Comparison of ENCODE assay signal across 15 mouse cellular contexts in genomic region chr4:130056471-130056870, GRCm38 (mm10). TPM values are rescaled to one million over a fixed set of nuclear protein-coding genes. Genes with fewer than 3 reads are reported as not detected.
DNase-seq lines count a peak whose midpoint lies in the region; ATAC-seq and TF ChIP-seq lines count a peak whose summit lies in the region.
"Had no signal": no experiment of that assay in that cellular context is flagged by ENCODE, and none has a peak within 500 bp of the region (broad histone marks: within the 10 kb centered on the region; RNA-seq: fewer than 3 reads in every experiment).

No protein-coding gene starts in this region.

- H3K36me3 ChIP-seq in embryonic facial prominence, embryonic 13.5 days: peaks cover 88% of the 10 kb centered on the region
- no peaks in the 10 kb centered on the region for H3K36me3 ChIP-seq in hindbrain, embryonic 16.5 days (ENCODE audit: control insufficient read depth, insufficient read depth, low read length)
- H3K36me3 ChIP-seq in neural tube, embryonic 15.5 days: no peaks in the 10 kb centered on the region
- no peaks in the 10 kb centered on the region for H3K36me3 ChIP-seq in liver, postnatal 0 days (replicated peaks; ENCODE audit: insufficient read depth, low read length)
- H3K36me3 ChIP-seq: liver, embryonic 12.5 days had no signal

- H3K4me2 ChIP-seq in embryonic facial prominence, embryonic 13.5 days: no peak overlapping the region
- H3K4me2 ChIP-seq in hindbrain, embryonic 16.5 days (ENCODE audit: low read length): no peak overlapping the region
- H3K4me2 ChIP-seq in neural tube, embryonic 15.5 days: no peak overlapping the region
- no peak overlapping the region for H3K4me2 ChIP-seq in liver, postnatal 0 days (ENCODE audit: low read depth, low read length)
- H3K4me2 ChIP-seq: liver, embryonic 12.5 days had no signal

- peak; percentile 37 for DNase-seq in kidney, adult 9 months
- no peak for DNase-seq in kidney, postnatal 4 days
- no peak for DNase-seq in left cerebral cortex, postnatal 10 days (ENCODE audit: extremely low spot score in 1 of 2, low spot score in 2 of 2)
- no peak for DNase-seq in liver, postnatal 0 days
- DNase-seq: cerebellum, adult 11 months; heart, adult 11 months; kidney, adult 11 months; right cerebral cortex, postnatal 4 days had no signal

- H3K9me3 ChIP-seq in embryonic facial prominence, embryonic 13.5 days: no peaks in the 10 kb centered on the region
- H3K9me3 ChIP-seq in hindbrain, embryonic 16.5 days (ENCODE audit: control insufficient read depth, low read length): no peaks in the 10 kb centered on the region
- H3K9me3 ChIP-seq in neural tube, embryonic 15.5 days (replicated peaks): no peaks in the 10 kb centered on the region
- H3K9me3 ChIP-seq in liver, postnatal 0 days (ENCODE audit: low read length): no peaks in the 10 kb centered on the region
- H3K9me3 ChIP-seq: liver, embryonic 12.5 days had no signal

- H3K27ac ChIP-seq in embryonic facial prominence, embryonic 13.5 days: peak overlapping the region; percentile 74
- H3K27ac ChIP-seq in hindbrain, embryonic 16.5 days (ENCODE audit: low read depth, low read length): peak overlapping the region; percentile 69; the same call in 1 of the 2 replicates
- peak overlapping the region; percentile 65 for H3K27ac ChIP-seq in neural tube, embryonic 15.5 days (replicated peaks)
- H3K27ac ChIP-seq in liver, postnatal 0 days (ENCODE audit: low read depth): no peak overlapping the region
- H3K27ac ChIP-seq: liver, embryonic 12.5 days had no signal

- H3K9ac ChIP-seq in embryonic facial prominence, embryonic 13.5 days: no peak overlapping the region
- no peak overlapping the region for H3K9ac ChIP-seq in hindbrain, embryonic 16.5 days (ENCODE audit: low read depth, low read length)
- no peak overlapping the region for H3K9ac ChIP-seq in neural tube, embryonic 15.5 days (replicated peaks)
- H3K9ac ChIP-seq in liver, postnatal 0 days (replicated peaks): no peak overlapping the region
- H3K9ac ChIP-seq: liver, embryonic 12.5 days had no signal

- no peak for TF ChIP-seq CTCF in liver, postnatal 0 days (IDR thresholded peaks at IDR 0.05; ENCODE audit: low read depth)

- no peak for ATAC-seq in embryonic facial prominence, embryonic 13.5 days (ENCODE audit: insufficient number of reproducible peaks, insufficient read depth, low FRiP score, low TSS enrichment, low read depth)
- no peak for ATAC-seq in hindbrain, embryonic 16.5 days
- ATAC-seq in neural tube, embryonic 15.5 days (ENCODE audit: low FRiP score): no peak
- no peak for ATAC-seq in liver, postnatal 0 days
- ATAC-seq: activated CD4-positive, CD25-positive, alpha-beta regulatory T cell, adult 4 months; liver, embryonic 12.5 days; lung, postnatal 0 days had no signal

- no peaks in the 10 kb centered on the region for H3K27me3 ChIP-seq in embryonic facial prominence, embryonic 13.5 days
- no peaks in the 10 kb centered on the region for H3K27me3 ChIP-seq in hindbrain, embryonic 16.5 days (replicated peaks; ENCODE audit: control insufficient read depth, insufficient read depth, low read length)
- H3K27me3 ChIP-seq in neural tube, embryonic 15.5 days (replicated peaks): no peaks in the 10 kb centered on the region
- 0 out of 2 replicates have a peak, but pooled peaks cover 2% of the 10 kb centered on the region for H3K27me3 ChIP-seq in liver, postnatal 0 days (ENCODE audit: insufficient read depth, low read length)

- H3K4me3 ChIP-seq in embryonic facial prominence, embryonic 13.5 days: no peak overlapping the region
- H3K4me3 ChIP-seq in hindbrain, embryonic 16.5 days (ENCODE audit: low read length): no peak overlapping the region
- no peak overlapping the region for H3K4me3 ChIP-seq in neural tube, embryonic 15.5 days (replicated peaks)
- no peak overlapping the region for H3K4me3 ChIP-seq in liver, postnatal 0 days (ENCODE audit: low read depth, low read length)
- H3K4me3 ChIP-seq: liver, embryonic 12.5 days; megakaryocyte, embryonic 14.5 days had no signal

- WGBS in embryonic facial prominence, embryonic 13.5 days: 78% methylated on average over 3 of the region's 3 CpGs
- 57% methylated on average over 3 of the region's 3 CpGs for WGBS in hindbrain, embryonic 16.5 days
- 35% methylated on average over 3 of the region's 3 CpGs for WGBS in neural tube, embryonic 15.5 days
- 73% methylated on average over 3 of the region's 3 CpGs for WGBS in liver, postnatal 0 days (ENCODE audit: insufficient replicate concordance)

- intact Hi-C loops in left cerebral cortex, postnatal 10 days (cut with DNase I): no loop called here

- H3K4me1 ChIP-seq in embryonic facial prominence, embryonic 13.5 days: peaks cover 23% of the 10 kb centered on the region
- H3K4me1 ChIP-seq in hindbrain, embryonic 16.5 days (ENCODE audit: control insufficient read depth, insufficient read depth, low read depth, low read length): peaks cover 20% of the 10 kb centered on the region
- H3K4me1 ChIP-seq in neural tube, embryonic 15.5 days: peaks cover 33% of the 10 kb centered on the region
- no peaks in the 10 kb centered on the region for H3K4me1 ChIP-seq in liver, postnatal 0 days (ENCODE audit: insufficient read depth)
- H3K4me1 ChIP-seq: liver, embryonic 12.5 days; megakaryocyte, embryonic 14.5 days had no signal

- no peak for TF ChIP-seq EP300 in liver, postnatal 0 days (IDR thresholded peaks at IDR 0.05; ENCODE audit: low read depth)

RNA-seq across cellular contexts. Expression of gene Col16a1, which starts 8.8 kb away (rescaled TPM):
- 75.9 and 77.3 TPM in 2 replicates for polyA plus RNA-seq in embryonic facial prominence, embryonic 13.5 days (2015; fragmentation: Nextera tagmentation; extraction: Ambion mirVana)
- polyA plus RNA-seq in hindbrain, embryonic 16.5 days (2015; fragmentation: Nextera tagmentation; extraction: Ambion mirVana): 11.8 and 16.2 TPM in 2 replicates
- 24.5 and 25.8 TPM in 2 replicates for polyA plus RNA-seq in neural tube, embryonic 15.5 days (2015; fragmentation: Nextera tagmentation; extraction: Ambion mirVana)
- 10 to 100 TPM; 17.1 to 19.8 TPM for total RNA-seq in left cerebral cortex, postnatal 10 days (2021)
- 2.3 and 3.0 TPM in 2 replicates for polyA plus RNA-seq in liver, postnatal 0 days (2015; fragmentation: Nextera tagmentation; extraction: Ambion mirVana)
- polyA plus RNA-seq: activated CD4-positive, CD25-positive, alpha-beta regulatory T cell, adult 4 months had no signal

RNA-seq across cellular contexts. Expression of gene Pef1, which starts 45.9 kb away (rescaled TPM):
- 66.5 and 66.9 TPM in 2 replicates for polyA plus RNA-seq in embryonic facial prominence, embryonic 13.5 days (2015; fragmentation: Nextera tagmentation; extraction: Ambion mirVana)
- 69.0 and 71.3 TPM in 2 replicates for polyA plus RNA-seq in hindbrain, embryonic 16.5 days (2015; fragmentation: Nextera tagmentation; extraction: Ambion mirVana)
- polyA plus RNA-seq in neural tube, embryonic 15.5 days (2015; fragmentation: Nextera tagmentation; extraction: Ambion mirVana): 65.6 and 69.7 TPM in 2 replicates
- total RNA-seq in left cerebral cortex, postnatal 10 days (2021): 10 to 100 TPM; 42.6 to 42.8 TPM
- polyA plus RNA-seq in liver, postnatal 0 days (2015; fragmentation: Nextera tagmentation; extraction: Ambion mirVana): 25.0 and 26.0 TPM in 2 replicates
